Comparison of ENCODE assay signal across 1 mouse cellular context in the genomic region with DNA sequence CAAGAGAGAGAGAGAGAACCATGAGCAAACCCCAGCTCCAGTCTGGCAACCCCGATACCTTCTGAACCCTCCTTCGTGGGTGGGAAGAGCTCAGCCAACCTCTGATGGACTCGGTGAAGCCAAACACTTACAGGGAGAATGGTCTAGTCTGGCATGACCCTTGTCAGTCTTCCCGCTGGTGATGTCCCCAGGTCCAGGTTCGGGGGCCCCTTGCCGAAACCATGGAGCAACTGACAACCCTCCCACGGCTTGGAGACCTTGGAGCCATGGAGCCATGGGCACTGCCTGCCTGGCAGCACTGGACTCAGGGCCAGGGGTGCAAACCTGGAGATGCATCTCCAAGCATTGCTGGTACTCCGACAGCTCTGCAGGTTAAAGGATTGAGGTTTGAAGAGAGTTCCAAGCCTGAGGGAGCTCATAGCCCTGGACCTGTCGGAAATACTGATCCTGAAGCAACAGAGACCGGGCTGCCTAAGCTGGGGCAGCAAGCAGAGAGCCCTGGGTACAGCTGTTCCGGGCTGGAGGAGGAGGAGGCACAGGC.
TF ChIP-seq lines count a peak whose summit lies in the region.

No protein-coding gene starts in this region.

TF ChIP-seq in CH12.LX, 34 proteins besides CTCF, POLR2A, EP300 and RAD21 (continued from another document):
- no peak for TF ChIP-seq HCFC1 (IDR thresholded peaks at IDR 0.05; ENCODE audit: low read depth, low read length)
